Mouse (Mus musculus) forebrain, embryonic 14.5 days (tissue): ENCODE measurements around the gene Pak1ip1. TPM values are rescaled to one million over a fixed set of nuclear protein-coding genes. Genes with fewer than 3 reads are reported as not detected.
A peak's percentile ranks its signal among the peaks of the same experiment; 100 is the strongest.

Experiments used
- ATAC-seq: fragments of 200-750 bp; cut with Nextera tagmentation; 2 replicates; pipeline ENCODE4 v1.8.0; 2017; ENCODE audit warnings: mild to moderate bottlenecking, moderate library complexity
- DNase-seq: peaks from one replicate; pipeline ENCODE4 v3.0.0-alpha.2; 2015; ENCODE audit warnings: low spot score
- H3K27ac ChIP-seq: fragments of 300-500 bp; sonication (generic); 2 replicates; pipeline ENCODE4 v1.5.1; 2014; ENCODE audit warnings: low read depth, mild to moderate bottlenecking, control low read depth, low read length, moderate library complexity
- H3K27me3 ChIP-seq: fragments of 300-500 bp; sonication (generic); replicated peaks from 2 replicates; pipeline ENCODE4 v1.6.1; 2014; ENCODE audit warnings: low read length, control low read depth, mixed read lengths; ENCODE audit not compliant: control insufficient read depth, insufficient read depth
- H3K36me3 ChIP-seq: fragments of 300-500 bp; sonication (generic); 2 replicates; pipeline ENCODE4 v1.6.1; 2014; ENCODE audit warnings: low read length, control low read depth; ENCODE audit not compliant: control insufficient read depth, insufficient read depth
- H3K4me1 ChIP-seq: fragments of 300-500 bp; sonication (generic); 2 replicates; pipeline ENCODE4 v1.6.1; 2014; ENCODE audit warnings: antibody characterized with exemption, low read length, control low read depth; ENCODE audit not compliant: control insufficient read depth, insufficient read depth
- H3K4me2 ChIP-seq: fragments of 300-500 bp; sonication (generic); 2 replicates; pipeline ENCODE4 v1.6.1; 2014; ENCODE audit warnings: mild to moderate bottlenecking, control low read depth, low read length
- H3K4me3 ChIP-seq: fragments of 300-500 bp; sonication (generic); 2 replicates; pipeline ENCODE4 v1.5.1; 2014; ENCODE audit warnings: low read depth, low read length, control low read depth
- H3K9ac ChIP-seq: fragments of 300-500 bp; sonication (generic); 2 replicates; pipeline ENCODE4 v1.6.1; 2014; ENCODE audit warnings: mild to moderate bottlenecking, low read length, control low read depth, moderate library complexity
- H3K9me3 ChIP-seq: fragments of 300-500 bp; sonication (generic); replicated peaks from 2 replicates; pipeline ENCODE4 v1.6.1; 2016; ENCODE audit warnings: low read length, control low read depth, mixed read lengths; ENCODE audit not compliant: control insufficient read depth
- WGBS: fragments of 180-500 bp; shearing (Covaris S2); extraction: QIAGEN DNeasy Blood & Tissue Kit; methylation state at CpG from one replicate; pipeline ENCODE4 v1.1.7; 2014; 5-methylcytosine and 5-hydroxymethylcytosine counted together
- polyA plus RNA-seq: library from polyadenylated mRNA; unstranded; fragments of >200 nt; fragmentation: Nextera tagmentation; extraction: Ambion mirVana; gene quantifications from 2 replicates; pipeline ENCODE4 v1.2.1, GENCODE M21; 2014

Gene Pak1ip1
- polyA plus RNA-seq: 84.8 and 86.7 TPM in 2 replicates

GRCm38 (mm10) chr13:41000926-41001639 lies at the start of gene Pak1ip1:
Gene Pak1ip1 (plus strand): TSS chr13:41001023.
- Histone ChIP-seq H3K27me3 (no peaks in the 10 kb centered on the region), H3K9ac (peak within 1 kb of the TSS; percentile 88), H3K9me3 (no peaks in the 10 kb centered on the region), H3K27ac (peak within 1 kb of the TSS; percentile 94), H3K4me3 (peak within 1 kb of the TSS; percentile 90), H3K4me2 (peak within 1 kb of the TSS; percentile 87), H3K36me3 (peaks cover 19% of the 10 kb centered on the region), H3K4me1 (peaks cover 12% of the 10 kb centered on the region)
- WGBS: under 1% methylated on average over 58 of the region's 58 CpGs
- DNase-seq (peak; percentile 96), ATAC-seq (peak; percentile 98)

DNA sequence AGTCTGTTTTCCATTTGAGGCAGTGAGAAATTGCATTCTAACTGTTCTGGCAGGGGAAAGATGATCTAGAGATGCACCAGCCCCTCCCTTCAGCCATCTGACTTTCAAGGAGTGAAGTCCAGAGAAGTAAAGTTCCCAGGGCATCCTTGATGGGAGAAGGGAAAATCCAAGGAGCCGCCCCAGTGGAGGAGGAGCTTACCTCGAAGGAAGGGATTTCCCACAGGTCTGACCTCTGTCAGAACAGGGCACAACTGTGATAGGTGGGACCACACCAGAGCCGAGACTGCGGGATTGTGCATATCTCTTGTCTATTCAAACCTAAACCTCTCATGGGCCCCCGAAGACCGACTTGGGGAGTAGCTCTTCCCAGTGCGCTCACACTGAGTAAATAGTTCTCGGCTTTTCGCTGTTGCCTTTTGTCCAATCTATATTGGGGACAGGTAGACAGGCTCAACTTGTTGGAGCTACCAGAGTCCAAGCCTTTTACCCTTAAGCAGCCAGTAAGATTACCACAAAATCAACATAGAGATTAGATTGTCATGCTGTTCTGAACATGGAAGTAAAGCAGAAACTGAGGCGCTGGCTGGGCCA lies 49.3 kb upstream of the Pak1ip1 start:
- 82% methylated on average over 10 of the region's 10 CpGs for WGBS
- no peak overlapping the region for H3K27ac ChIP-seq
- no peaks in the 10 kb centered on the region for H3K36me3 ChIP-seq
- no peaks in the 10 kb centered on the region for H3K27me3 ChIP-seq
- ATAC-seq (no peak), DNase-seq (no peak)
- H3K9me3 ChIP-seq: no peaks in the 10 kb centered on the region
- no peak overlapping the region for H3K4me3 ChIP-seq
- no peak overlapping the region for H3K4me2 ChIP-seq
- no peak overlapping the region for H3K9ac ChIP-seq
- H3K4me1 ChIP-seq: no peaks in the 10 kb centered on the region

GRCm38 (mm10) chr13:40953231-40953630 lies 47.6 kb upstream of the Pak1ip1 start:
- WGBS: 65% methylated on average over 6 of the region's 6 CpGs
- Histone ChIP-seq H3K9ac (no peak overlapping the region), H3K27ac (no peak overlapping the region), H3K36me3 (no peaks in the 10 kb centered on the region), H3K27me3 (no peaks in the 10 kb centered on the region), H3K4me3 (no peak overlapping the region), H3K4me1 (no peaks in the 10 kb centered on the region), H3K4me2 (no peak overlapping the region), H3K9me3 (no peaks in the 10 kb centered on the region)
- DNase-seq: peak; percentile 2
- ATAC-seq: no peak

DNA sequence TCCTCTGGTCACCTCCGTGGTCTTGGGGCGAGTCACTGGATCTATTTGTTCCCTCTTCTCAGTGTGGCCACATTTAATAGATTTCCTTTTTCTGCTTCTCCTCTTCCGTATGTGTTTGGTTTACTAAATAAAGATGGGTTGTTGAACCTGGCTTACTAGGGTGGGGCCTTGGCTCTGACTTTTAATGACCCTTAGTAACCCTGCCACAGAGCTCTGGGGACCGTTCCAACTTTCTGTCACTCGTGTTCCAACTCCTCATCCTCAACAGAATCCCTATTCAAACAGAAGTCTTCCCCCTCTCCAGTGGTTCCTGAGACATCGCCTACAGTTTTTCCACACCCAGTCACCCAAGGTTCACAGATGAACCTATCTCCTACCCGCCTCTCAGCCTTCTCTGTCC lies 45.0 kb upstream of the Pak1ip1 start:
- no peak overlapping the region for H3K4me2 ChIP-seq
- no peaks in the 10 kb centered on the region for H3K4me1 ChIP-seq
- no peaks in the 10 kb centered on the region for H3K36me3 ChIP-seq
- no peak for ATAC-seq
- H3K27me3 ChIP-seq: no peaks in the 10 kb centered on the region
- no peaks in the 10 kb centered on the region for H3K9me3 ChIP-seq
- DNase-seq: no peak
- WGBS: 87% methylated on average over 7 of the region's 7 CpGs
- no peak overlapping the region for H3K4me3 ChIP-seq
- no peak overlapping the region for H3K9ac ChIP-seq
- no peak overlapping the region for H3K27ac ChIP-seq

DNA sequence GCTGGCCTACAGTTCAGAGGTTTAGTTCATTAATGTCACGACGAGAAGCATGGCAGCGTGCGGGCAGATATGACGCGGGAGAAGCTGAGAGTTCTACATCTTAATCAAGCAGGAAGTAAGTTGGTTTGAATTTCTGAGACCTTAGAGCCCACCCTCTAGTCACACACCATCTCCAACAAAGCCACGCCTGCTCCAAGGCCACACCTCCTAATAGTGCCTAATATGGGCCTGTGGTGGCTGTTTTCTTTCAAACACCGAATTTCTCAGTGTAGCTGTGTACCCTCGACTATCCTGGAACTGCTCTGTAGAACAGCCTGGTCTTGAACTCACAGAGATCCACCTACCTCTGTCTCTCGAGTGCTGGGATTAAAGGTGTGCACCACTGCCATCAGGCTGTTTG lies 33.2 kb upstream of the Pak1ip1 start:
- 92% methylated on average over 10 of the region's 10 CpGs for WGBS
- Histone ChIP-seq H3K36me3 (no peaks in the 10 kb centered on the region), H3K27ac (no peak overlapping the region), H3K4me3 (no peak overlapping the region), H3K4me2 (no peak overlapping the region), H3K27me3 (no peaks in the 10 kb centered on the region), H3K9me3 (no peaks in the 10 kb centered on the region), H3K9ac (no peak overlapping the region), H3K4me1 (no peaks in the 10 kb centered on the region)
- DNase-seq (no peak), ATAC-seq (no peak)

GRCm38 (mm10) chr13:40968564-40968963 lies 32.3 kb upstream of the Pak1ip1 start:
- H3K4me2 ChIP-seq: no peak overlapping the region
- WGBS: 78% methylated on average over 5 of the region's 5 CpGs
- no peaks in the 10 kb centered on the region for H3K9me3 ChIP-seq

GRCm38 (mm10) chr13:40969761-40970390 lies 30.9 kb upstream of the Pak1ip1 start:
- Histone ChIP-seq H3K27me3 (no peaks in the 10 kb centered on the region), H3K4me2 (no peak overlapping the region), H3K9ac (no peak overlapping the region), H3K27ac (no peak overlapping the region), H3K9me3 (no peaks in the 10 kb centered on the region), H3K36me3 (no peaks in the 10 kb centered on the region), H3K4me3 (no peak overlapping the region), H3K4me1 (no peaks in the 10 kb centered on the region)
- 86% methylated on average over 4 of the region's 4 CpGs for WGBS
- ATAC-seq (no peak), DNase-seq (no peak)

More at GRCm38 (mm10) chr13:40968564-40968963, 32.3 kb upstream of the Pak1ip1 start:
- Histone ChIP-seq H3K27ac (no peak overlapping the region), H3K9ac (no peak overlapping the region), H3K27me3 (no peaks in the 10 kb centered on the region), H3K4me3 (no peak overlapping the region), H3K36me3 (no peaks in the 10 kb centered on the region), H3K4me1 (no peaks in the 10 kb centered on the region)
- DNase-seq: no peak
- no peak for ATAC-seq

GRCm38 (mm10) chr13:40971261-40971660 lies 29.6 kb upstream of the Pak1ip1 start:
- no peaks in the 10 kb centered on the region for H3K9me3 ChIP-seq
- no peak overlapping the region for H3K27ac ChIP-seq
- H3K4me3 ChIP-seq: no peak overlapping the region
- ATAC-seq: no peak
- no peaks in the 10 kb centered on the region for H3K36me3 ChIP-seq
- DNase-seq: no peak
- H3K4me1 ChIP-seq: no peaks in the 10 kb centered on the region
- no peak overlapping the region for H3K9ac ChIP-seq
- H3K27me3 ChIP-seq: no peaks in the 10 kb centered on the region
- WGBS: 90% methylated on average over 5 of the region's 5 CpGs
- H3K4me2 ChIP-seq: no peak overlapping the region

DNA sequence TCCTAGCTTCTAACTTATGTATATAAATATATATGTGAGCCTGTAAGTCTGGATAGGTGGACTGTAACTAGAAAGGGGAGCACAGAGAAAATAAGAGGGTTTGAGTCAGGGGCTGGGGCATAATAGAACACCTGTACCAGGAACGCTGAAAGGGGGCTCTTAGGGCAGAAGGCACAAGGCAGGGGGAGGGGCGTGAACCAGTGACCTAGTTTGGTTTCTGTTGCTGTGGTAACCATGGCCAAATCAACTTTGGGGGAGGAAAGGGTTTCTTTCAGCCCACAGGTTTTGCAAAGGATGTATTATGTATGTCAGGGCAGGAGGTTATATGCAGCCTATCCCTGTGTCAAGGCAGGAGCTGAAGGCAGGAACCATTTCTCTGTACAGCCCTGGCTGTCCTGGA lies 29.0 kb upstream of the Pak1ip1 start:
- no peaks in the 10 kb centered on the region for H3K4me1 ChIP-seq
- no peak overlapping the region for H3K4me2 ChIP-seq
- H3K9me3 ChIP-seq: no peaks in the 10 kb centered on the region
- H3K9ac ChIP-seq: no peak overlapping the region
- no peak overlapping the region for H3K4me3 ChIP-seq
- no peaks in the 10 kb centered on the region for H3K27me3 ChIP-seq
- no peak overlapping the region for H3K27ac ChIP-seq
- H3K36me3 ChIP-seq: no peaks in the 10 kb centered on the region
- DNase-seq: no peak
- no peak for ATAC-seq
- 77% methylated on average over 2 of the region's 2 CpGs for WGBS
